Mouse (Mus musculus): ENCODE data around the gene Ccnt1.

DNA sequence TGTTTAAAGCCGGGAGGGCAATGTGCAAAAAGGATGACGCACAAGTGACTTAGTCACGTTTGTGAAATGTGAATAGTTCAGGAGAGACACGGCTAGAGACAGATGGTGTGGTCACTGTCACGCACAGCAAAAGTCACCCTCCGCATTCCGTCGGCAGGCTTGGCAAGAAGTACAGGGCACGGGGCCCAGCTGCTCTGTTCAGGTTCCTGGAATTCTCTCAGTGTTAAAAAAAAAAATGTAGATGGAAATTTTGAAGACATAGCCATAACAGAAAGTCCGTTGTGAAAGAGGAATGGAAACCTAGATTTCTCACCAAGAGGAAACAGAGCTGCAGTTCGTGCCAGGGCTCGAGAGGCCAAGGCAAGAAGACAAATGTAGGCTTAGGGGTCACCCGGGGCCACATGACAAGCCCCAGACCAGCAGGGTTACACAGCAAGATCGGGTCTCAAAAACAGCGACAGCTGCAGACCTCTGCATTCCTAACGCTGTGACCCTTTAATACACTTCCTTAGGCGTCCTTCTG, 57.9 kb downstream of the Ccnt1 start:
- TF ChIP-seq EP300 (optimal IDR thresholded peaks at IDR 0.05) (no peak), CTCF (IDR thresholded peaks at IDR 0.05; ENCODE audit: low read depth) (no peak)
